Mouse (Mus musculus) liver, embryonic 13.5 days (tissue): ENCODE measurements around the gene Marc1. TPM values are rescaled to one million over a fixed set of nuclear protein-coding genes. Genes with fewer than 3 reads are reported as not detected.

Experiments
- ATAC-seq: fragments of 200-750 bp; cut with Nextera tagmentation; 2 replicates; pipeline ENCODE4 v1.8.0; 2017; ENCODE audit warnings: low read depth, mild to moderate bottlenecking, moderate number of reproducible peaks, moderate library complexity
- DNase-seq: peaks from one replicate; pipeline ENCODE4 v3.0.0; 2022
- H3K27ac ChIP-seq: fragments of 300-500 bp; sonication (generic); 2 replicates; pipeline ENCODE4 v1.5.1; 2015; ENCODE audit warnings: moderate library complexity, mild to moderate bottlenecking, inconsistent platforms
- H3K27me3 ChIP-seq: fragments of 300-500 bp; sonication (generic); 2 replicates; pipeline ENCODE4 v1.6.1; 2015; ENCODE audit warnings: mild to moderate bottlenecking, inconsistent platforms
- H3K36me3 ChIP-seq: fragments of 300-500 bp; sonication (generic); 2 replicates; pipeline ENCODE4 v1.6.1; 2015; ENCODE audit warnings: mild to moderate bottlenecking, inconsistent platforms
- H3K4me1 ChIP-seq: fragments of 300-500 bp; sonication (generic); replicated peaks from 2 replicates; pipeline ENCODE4 v1.6.1; 2015; ENCODE audit warnings: inconsistent platforms
- H3K4me2 ChIP-seq: fragments of 300-500 bp; sonication (generic); 2 replicates; pipeline ENCODE4 v1.6.1; 2015; ENCODE audit warnings: inconsistent platforms, mild to moderate bottlenecking, moderate library complexity
- H3K4me3 ChIP-seq: fragments of 300-500 bp; sonication (generic); replicated peaks from 2 replicates; pipeline ENCODE4 v1.5.1; 2015; ENCODE audit warnings: mild to moderate bottlenecking, inconsistent platforms
- H3K9ac ChIP-seq: fragments of 300-500 bp; sonication (generic); 2 replicates; pipeline ENCODE4 v1.6.1; 2015; ENCODE audit warnings: mild to moderate bottlenecking, inconsistent platforms
- H3K9me3 ChIP-seq: fragments of 300-500 bp; sonication (generic); replicated peaks from 2 replicates; pipeline ENCODE4 v1.6.1; 2016; ENCODE audit warnings: inconsistent platforms
- WGBS: fragments of 180-500 bp; shearing (Covaris S2); methylation state at CpG from one replicate; pipeline ENCODE4 v1.1.7; 2015; ENCODE audit not compliant: insufficient replicate concordance; 5-methylcytosine and 5-hydroxymethylcytosine counted together
- polyA plus RNA-seq: library from polyadenylated mRNA; unstranded; fragments of >200 nt; fragmentation: Nextera tagmentation; extraction: Ambion mirVana; gene quantifications from 2 replicates; pipeline ENCODE4 v1.2.1, GENCODE M21; 2015

Marc1 gene
- polyA plus RNA-seq = 13.4 and 13.8 TPM in 2 replicates

- peak; percentile 63 for ATAC-seq
- Histone ChIP-seq H3K27ac (0 out of 2 replicates have a peak within 1 kb of the TSS, but pooled peaks have one; percentile 12), H3K36me3 (peaks cover 22% of the 10 kb centered on the region), H3K4me2 (peak within 1 kb of the TSS; percentile 49), H3K9ac (peak within 1 kb of the TSS; percentile 5; the same call in 1 of the 2 replicates), H3K27me3 (peaks cover 24% of the 10 kb centered on the region), H3K4me3 (peak within 1 kb of the TSS; percentile 48), H3K9me3 (no peaks in the 10 kb centered on the region), H3K4me1 (peaks cover 24% of the 10 kb centered on the region)
- DNase-seq = no peak
- WGBS = 18% methylated on average over 52 of the region's 52 CpGs
Measured at GRCm38 (mm10) chr1:184810780-184811575, at the start of gene Marc1. Gene Marc1 (minus strand): TSS chr1:184811313.

- H3K9ac ChIP-seq = no peak overlapping the region
- H3K27ac ChIP-seq = no peak overlapping the region
Measured at GRCm38 (mm10) chr1:184860276-184860675, 49.2 kb upstream of the Marc1 start.

GRCm38 (mm10) chr1:184858253-184858652 is 47.1 kb upstream of the Marc1 start:
- Histone ChIP-seq H3K27ac (no peak overlapping the region), H3K4me1 (peaks cover 13% of the 10 kb centered on the region), H3K4me3 (no peak overlapping the region), H3K9ac (no peak overlapping the region), H3K36me3 (no peaks in the 10 kb centered on the region), H3K27me3 (no peaks in the 10 kb centered on the region), H3K9me3 (no peaks in the 10 kb centered on the region), H3K4me2 (no peak overlapping the region)
- 47% methylated on average over 1 of the region's 1 CpGs for WGBS
- DNase-seq = no peak
- ATAC-seq = no peak

More at GRCm38 (mm10) chr1:184860276-184860675, 49.2 kb upstream of the Marc1 start:
- Histone ChIP-seq H3K4me1 (0 out of 2 replicates have a peak, but pooled peaks cover 4% of the 10 kb centered on the region), H3K4me3 (no peak overlapping the region), H3K27me3 (no peaks in the 10 kb centered on the region), H3K4me2 (no peak overlapping the region), H3K36me3 (no peaks in the 10 kb centered on the region), H3K9me3 (no peaks in the 10 kb centered on the region)
- 39% methylated on average over 3 of the region's 3 CpGs for WGBS
- DNase-seq = no peak
- 0 out of 2 replicates have a peak, but pooled peaks have one; percentile 7 for ATAC-seq

- H3K9me3 ChIP-seq = no peaks in the 10 kb centered on the region
- ATAC-seq (no peak), DNase-seq (no peak)
- 68% methylated on average over 9 of the region's 9 CpGs for WGBS
- H3K4me3 ChIP-seq = no peak overlapping the region
- peaks cover 23% of the 10 kb centered on the region for H3K4me1 ChIP-seq
- no peak overlapping the region for H3K27ac ChIP-seq
- H3K4me2 ChIP-seq = no peak overlapping the region
- no peaks in the 10 kb centered on the region for H3K27me3 ChIP-seq
- no peak overlapping the region for H3K9ac ChIP-seq
- H3K36me3 ChIP-seq = no peaks in the 10 kb centered on the region
Measured at GRCm38 (mm10) chr1:184857216-184857615, 46.1 kb upstream of the Marc1 start.

GRCm38 (mm10) chr1:184853922-184854321 is 42.8 kb upstream of the Marc1 start:
- Histone ChIP-seq H3K4me2 (peak overlapping the region; percentile 41), H3K9me3 (no peaks in the 10 kb centered on the region), H3K27me3 (no peaks in the 10 kb centered on the region), H3K36me3 (no peaks in the 10 kb centered on the region), H3K4me1 (peaks cover 32% of the 10 kb centered on the region), H3K27ac (no peak overlapping the region), H3K9ac (peak overlapping the region; percentile 46; the same call in 1 of the 2 replicates), H3K4me3 (no peak overlapping the region)
- 21% methylated on average over 3 of the region's 3 CpGs for WGBS
- ATAC-seq (no peak), DNase-seq (no peak)

GRCm38 (mm10) chr1:184853339-184853738 is 42.2 kb upstream of the Marc1 start:
- peak overlapping the region; percentile 1; the same call in 1 of the 2 replicates for H3K4me3 ChIP-seq
- peak overlapping the region; percentile 48 for H3K27ac ChIP-seq
- peaks cover 32% of the 10 kb centered on the region for H3K4me1 ChIP-seq
- H3K27me3 ChIP-seq = no peaks in the 10 kb centered on the region
- no peaks in the 10 kb centered on the region for H3K36me3 ChIP-seq
- DNase-seq (peak; percentile 38), ATAC-seq (no peak)
- peak overlapping the region; percentile 41 for H3K4me2 ChIP-seq
- no peaks in the 10 kb centered on the region for H3K9me3 ChIP-seq
- whole genome bisulfite sequencing = 9% methylated on average over 5 of the region's 5 CpGs
- H3K9ac ChIP-seq = peak overlapping the region; percentile 46; the same call in 1 of the 2 replicates

- 14% methylated on average over 31 of the region's 31 CpGs for WGBS
- Histone ChIP-seq H3K4me2 (peak overlapping the region; percentile 58), H3K36me3 (no peaks in the 10 kb centered on the region), H3K27me3 (no peaks in the 10 kb centered on the region), H3K4me3 (peak overlapping the region; percentile 25), H3K27ac (peak overlapping the region; percentile 74), H3K9me3 (no peaks in the 10 kb centered on the region), H3K9ac (peak overlapping the region; percentile 54), H3K4me1 (peaks cover 41% of the 10 kb centered on the region)
- DNase-seq (peak; percentile 77), ATAC-seq (peak; percentile 93)
Measured at GRCm38 (mm10) chr1:184851741-184852618, 40.9 kb upstream of the Marc1 start.

GRCm38 (mm10) chr1:184851166-184851565 is 40.1 kb upstream of the Marc1 start:
- peak overlapping the region; percentile 74 for H3K27ac ChIP-seq
- ATAC-seq = no peak
- peaks cover 50% of the 10 kb centered on the region for H3K4me1 ChIP-seq
- DNase-seq = no peak
- peak overlapping the region; percentile 54; the same call in 1 of the 2 replicates for H3K9ac ChIP-seq
- peak overlapping the region; percentile 58 for H3K4me2 ChIP-seq
- no peak overlapping the region for H3K4me3 ChIP-seq
- WGBS = 54% methylated on average over 7 of the region's 7 CpGs
- no peaks in the 10 kb centered on the region for H3K36me3 ChIP-seq
- H3K9me3 ChIP-seq = no peaks in the 10 kb centered on the region
- no peaks in the 10 kb centered on the region for H3K27me3 ChIP-seq

- Histone ChIP-seq H3K4me2 (peak overlapping the region; percentile 88), H3K27me3 (no peaks in the 10 kb centered on the region), H3K36me3 (no peaks in the 10 kb centered on the region; the same call in 1 of the 2 replicates), H3K9ac (peak overlapping the region; percentile 92), H3K9me3 (no peaks in the 10 kb centered on the region), H3K27ac (peak overlapping the region; percentile 80), H3K4me3 (peak overlapping the region; percentile 82), H3K4me1 (peaks cover 58% of the 10 kb centered on the region)
- WGBS = 10% methylated on average over 3 of the region's 3 CpGs
- ATAC-seq (peak; percentile 37), DNase-seq (no peak)
Measured at GRCm38 (mm10) chr1:184846973-184847372, 35.9 kb upstream of the Marc1 start.

GRCm38 (mm10) chr1:184846092-184846750 is 35.1 kb upstream of the Marc1 start, which contains the start of gene Marc2:
Gene Marc2 (minus strand): TSS chr1:184846451.
- H3K9me3 ChIP-seq = no peaks in the 10 kb centered on the region
- peak within 1 kb of the TSS; percentile 87 for H3K27ac ChIP-seq
- H3K4me1 ChIP-seq = peaks cover 58% of the 10 kb centered on the region
- peak within 1 kb of the TSS; percentile 92 for H3K9ac ChIP-seq
- peak within 1 kb of the TSS; percentile 88 for H3K4me2 ChIP-seq
- H3K27me3 ChIP-seq = no peaks in the 10 kb centered on the region
- peaks cover 1% of the 10 kb centered on the region for H3K36me3 ChIP-seq
- 6% methylated on average over 18 of the region's 18 CpGs for WGBS
- H3K4me3 ChIP-seq = peak within 1 kb of the TSS; percentile 82
- DNase-seq (peak; percentile 11), ATAC-seq (peak; percentile 13)
